Mouse (Mus musculus) kidney, adult 11 months (tissue): ENCODE results near the gene Slc7a8.
"Not testable (repeated sequence)": the region's sequence is repeated elsewhere in the genome, so short reads cannot be mapped to it uniquely, and the experiment has no call there.

Source experiments
- DNase-seq: peaks from one replicate; pipeline ENCODE4 v3.0.0; 2022

Slc7a8 gene

GRCm38 (mm10) chr14:54780084-54780483 is 1.7 kb downstream of the Slc7a8 start:
- no peak for DNase-seq

GRCm38 (mm10) chr14:54777893-54778292 is 3.9 kb downstream of the Slc7a8 start:
- no peak for DNase-seq

- DNase-seq: no peak
These were observed 5.0 kb downstream of the Slc7a8 start for GRCm38 (mm10) chr14:54776768-54777167.

- no peak for DNase-seq
These were observed 6.2 kb downstream of the Slc7a8 start for GRCm38 (mm10) chr14:54775534-54776041.

GRCm38 (mm10) chr14:54772333-54772856 is 9.4 kb downstream of the Slc7a8 start:
- no peak for DNase-seq

- DNase-seq: no peak
These were observed 11.4 kb downstream of the Slc7a8 start for GRCm38 (mm10) chr14:54770373-54770772.

- no peak for DNase-seq
These were observed 12.7 kb downstream of the Slc7a8 start for GRCm38 (mm10) chr14:54769068-54769425.

GRCm38 (mm10) chr14:54768314-54769067 is 13.3 kb downstream of the Slc7a8 start:
- no peak for DNase-seq

GRCm38 (mm10) chr14:54766937-54767336 is 14.8 kb downstream of the Slc7a8 start:
- not testable (repeated sequence) for DNase-seq

- peak; percentile 25 for DNase-seq
These were observed 25.4 kb downstream of the Slc7a8 start for GRCm38 (mm10) chr14:54756382-54756781.

GRCm38 (mm10) chr14:54754602-54755018 is 27.1 kb downstream of the Slc7a8 start:
- DNase-seq: peak; percentile 66

GRCm38 (mm10) chr14:54753986-54754601 is 27.7 kb downstream of the Slc7a8 start:
- DNase-seq: no peak

GRCm38 (mm10) chr14:54752938-54753337 is 28.8 kb downstream of the Slc7a8 start:
- DNase-seq: no peak

- no peak for DNase-seq
These were observed 30.0 kb downstream of the Slc7a8 start for GRCm38 (mm10) chr14:54751768-54752167.

GRCm38 (mm10) chr14:54749238-54749637 is 32.5 kb downstream of the Slc7a8 start:
- peak; percentile 65 for DNase-seq

GRCm38 (mm10) chr14:54747942-54748917 is 33.5 kb downstream of the Slc7a8 start:
- peak; percentile 58 for DNase-seq

- no peak for DNase-seq
These were observed 35.7 kb downstream of the Slc7a8 start for GRCm38 (mm10) chr14:54746038-54746437.

- DNase-seq: peak; percentile 31
These were observed 37.3 kb downstream of the Slc7a8 start for GRCm38 (mm10) chr14:54744473-54744872.

- DNase-seq: peak; percentile 89
These were observed 39.4 kb downstream of the Slc7a8 start for GRCm38 (mm10) chr14:54742375-54742774.

- DNase-seq: no peak
These were observed 40.0 kb downstream of the Slc7a8 start for GRCm38 (mm10) chr14:54741721-54742120.

GRCm38 (mm10) chr14:54737634-54738033 is 44.1 kb downstream of the Slc7a8 start:
- peak; percentile 30 for DNase-seq
